Mouse (Mus musculus): ENCODE measurements around the gene Msrb2. TPM values are rescaled to one million over a fixed set of nuclear protein-coding genes. Genes with fewer than 3 reads are reported as not detected.

Gene Msrb2
- polyA plus RNA-seq, 1 experiment = 2.7 TPM

DNA sequence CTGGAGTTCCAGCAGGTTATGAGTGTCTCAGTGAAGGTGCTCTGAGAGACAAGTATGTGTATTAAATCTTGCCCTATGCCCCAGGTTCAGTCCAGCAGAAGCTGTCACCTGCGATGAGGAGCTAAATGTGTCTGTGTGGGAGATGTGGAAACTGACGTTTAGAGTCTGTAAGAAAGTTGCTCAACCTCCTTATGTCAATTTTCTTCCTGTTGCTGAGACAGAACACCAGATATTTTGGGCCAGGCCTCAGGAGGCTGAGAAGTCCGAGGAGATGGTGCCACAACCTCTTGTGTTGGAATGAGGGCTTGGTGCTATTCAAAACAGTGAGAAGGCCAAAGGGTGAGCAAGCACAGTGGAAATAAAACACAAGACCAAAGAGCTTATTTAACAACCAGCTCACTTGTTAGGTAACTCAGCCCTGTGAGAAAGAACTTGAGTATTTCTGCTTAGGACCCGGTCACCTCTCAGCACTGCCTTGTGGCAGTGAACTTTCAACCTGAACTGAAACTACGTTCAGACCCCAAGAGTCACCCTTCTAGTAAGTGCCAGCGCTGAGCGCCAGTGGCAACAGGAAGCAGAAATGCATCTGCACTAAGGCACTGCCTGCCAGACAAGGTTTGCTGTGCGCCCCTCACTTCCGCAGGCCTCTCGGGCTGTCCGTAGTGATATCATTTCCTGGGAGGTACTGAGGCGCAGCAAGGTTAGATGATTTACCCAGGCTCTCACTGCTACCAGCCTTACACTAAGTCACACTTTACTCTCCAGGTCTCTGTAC, 17.3 kb downstream of the Msrb2 start:
- Histone ChIP-seq H3ac (ENCODE audit: control insufficient read depth, insufficient read length, low read depth) (no peak overlapping the region), H3K4me3 (ENCODE audit: insufficient read depth, poor library complexity, severe bottlenecking) (no peak overlapping the region), H3K79me3 (ENCODE audit: low read depth) (no peaks in the 10 kb centered on the region), H3K36me3 (ENCODE audit: control insufficient read depth, insufficient read depth) (no peaks in the 10 kb centered on the region), H3K79me2 (ENCODE audit: control insufficient read depth, insufficient read depth) (no peaks in the 10 kb centered on the region), H3K27me3 (ENCODE audit: control insufficient read depth, insufficient read depth, insufficient read length) (no peaks in the 10 kb centered on the region)
- TF ChIP-seq MAX (IDR thresholded peaks at IDR 0.05) (no peak), CEBPB (IDR thresholded peaks at IDR 0.05; ENCODE audit: low read depth) (no peak), MYOG (IDR thresholded peaks at IDR 0.05; ENCODE audit: control insufficient read depth, extremely low read depth, insufficient read length) (no peak), USF1 (IDR thresholded peaks at IDR 0.05; ENCODE audit: low read depth) (no peak), FOSL1 (IDR thresholded peaks at IDR 0.05; ENCODE audit: insufficient read depth, low read length, poor library complexity, severe bottlenecking) (no peak), MYOD1 (IDR thresholded peaks at IDR 0.05; ENCODE audit: control insufficient read depth, insufficient read length, low read depth) (no peak), CTCF (IDR thresholded peaks at IDR 0.05; ENCODE audit: control insufficient read depth, insufficient read depth, insufficient read length) (no peak)

DNA sequence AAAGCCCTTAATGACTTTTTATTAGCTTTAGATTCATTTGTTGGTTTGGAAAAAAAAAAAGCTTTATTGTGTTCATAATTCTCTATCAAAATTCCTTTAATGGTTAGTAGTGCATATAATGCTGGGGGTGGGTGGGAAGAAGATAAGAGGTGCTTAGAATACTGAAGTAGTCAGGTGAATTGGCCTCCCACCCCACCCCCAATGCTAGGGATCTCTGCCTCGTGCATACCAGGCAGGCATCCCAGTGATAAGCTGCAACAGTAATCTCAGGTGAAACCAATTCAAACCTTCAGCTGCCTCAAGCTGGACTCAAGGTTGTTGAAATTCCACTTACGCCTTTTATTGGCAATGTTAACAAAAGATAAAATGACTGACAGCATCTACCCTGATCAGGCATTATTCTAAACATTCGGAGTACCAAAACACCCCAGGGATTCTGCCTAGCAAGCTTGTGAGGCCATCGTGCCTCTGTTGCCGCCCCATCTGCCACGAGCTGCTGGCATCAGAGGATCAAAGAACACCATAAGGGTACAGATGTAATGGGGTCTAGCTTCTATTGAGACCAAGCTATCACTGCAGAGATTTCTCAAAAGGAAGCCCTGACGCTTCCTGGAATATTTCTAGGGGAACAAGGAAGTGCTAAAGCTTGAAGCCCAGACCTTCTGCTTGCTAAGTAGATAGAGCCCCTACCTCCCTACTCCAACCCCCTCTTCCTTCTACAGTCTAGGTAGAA, 19.3 kb downstream of the Msrb2 start:
- no peak overlapping the region for H3K4me3 ChIP-seq (ENCODE audit: insufficient read depth, poor library complexity, severe bottlenecking)
- H3ac ChIP-seq (ENCODE audit: control insufficient read depth, insufficient read length, low read depth) = no peak overlapping the region
- H3K79me2 ChIP-seq (ENCODE audit: control insufficient read depth, insufficient read depth) = no peaks in the 10 kb centered on the region
- TF ChIP-seq CEBPB (IDR thresholded peaks at IDR 0.05; ENCODE audit: low read depth) (no peak), USF1 (IDR thresholded peaks at IDR 0.05; ENCODE audit: low read depth) (no peak), CTCF (IDR thresholded peaks at IDR 0.05; ENCODE audit: control insufficient read depth, insufficient read depth, insufficient read length) (no peak), MYOD1 (IDR thresholded peaks at IDR 0.05; ENCODE audit: control insufficient read depth, insufficient read length, low read depth) (no peak), MAX (IDR thresholded peaks at IDR 0.05) (no peak), MYOG (IDR thresholded peaks at IDR 0.05; ENCODE audit: control insufficient read depth, extremely low read depth, insufficient read length) (no peak), FOSL1 (IDR thresholded peaks at IDR 0.05; ENCODE audit: insufficient read depth, low read length, poor library complexity, severe bottlenecking) (no peak)
- H3K36me3 ChIP-seq (ENCODE audit: control insufficient read depth, insufficient read depth) = no peaks in the 10 kb centered on the region
- H3K79me3 ChIP-seq (ENCODE audit: low read depth) = no peaks in the 10 kb centered on the region
- H3K27me3 ChIP-seq (ENCODE audit: control insufficient read depth, insufficient read depth, insufficient read length) = no peaks in the 10 kb centered on the region

DNA sequence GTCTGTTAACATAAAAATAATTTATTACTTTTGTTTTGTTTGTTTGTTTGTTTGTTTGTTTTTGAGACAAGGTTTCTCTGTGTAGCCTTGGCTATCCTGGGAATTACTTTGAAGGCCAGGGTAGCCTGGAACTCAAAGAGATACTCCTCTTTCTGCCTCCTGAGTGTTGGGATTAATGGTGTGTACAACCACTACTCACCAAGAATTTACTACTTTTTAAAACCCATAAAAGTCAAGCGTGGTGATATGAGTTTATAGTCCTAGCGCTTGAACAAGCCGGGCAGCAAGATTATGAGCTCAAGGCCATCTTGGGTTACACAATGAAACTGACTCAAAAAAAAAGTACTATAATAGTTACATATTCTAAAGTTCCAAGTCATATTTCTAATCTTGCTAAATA, 20.4 kb downstream of the Msrb2 start:
- Histone ChIP-seq H3K79me2 (ENCODE audit: control insufficient read depth, insufficient read depth) (no peaks in the 10 kb centered on the region), H3K27me3 (ENCODE audit: control insufficient read depth, insufficient read depth, insufficient read length) (no peaks in the 10 kb centered on the region), H3ac (ENCODE audit: control insufficient read depth, insufficient read length, low read depth) (no peak overlapping the region), H3K4me3 (ENCODE audit: insufficient read depth, poor library complexity, severe bottlenecking) (no peak overlapping the region), H3K79me3 (ENCODE audit: low read depth) (no peaks in the 10 kb centered on the region), H3K36me3 (ENCODE audit: control insufficient read depth, insufficient read depth) (no peaks in the 10 kb centered on the region)
- TF ChIP-seq MAX (IDR thresholded peaks at IDR 0.05) (no peak), MYOD1 (IDR thresholded peaks at IDR 0.05; ENCODE audit: control insufficient read depth, insufficient read length, low read depth) (no peak), CEBPB (IDR thresholded peaks at IDR 0.05; ENCODE audit: low read depth) (no peak), USF1 (IDR thresholded peaks at IDR 0.05; ENCODE audit: low read depth) (no peak), FOSL1 (IDR thresholded peaks at IDR 0.05; ENCODE audit: insufficient read depth, low read length, poor library complexity, severe bottlenecking) (no peak), CTCF (IDR thresholded peaks at IDR 0.05; ENCODE audit: control insufficient read depth, insufficient read depth, insufficient read length) (no peak), MYOG (IDR thresholded peaks at IDR 0.05; ENCODE audit: control insufficient read depth, extremely low read depth, insufficient read length) (no peak)

DNA sequence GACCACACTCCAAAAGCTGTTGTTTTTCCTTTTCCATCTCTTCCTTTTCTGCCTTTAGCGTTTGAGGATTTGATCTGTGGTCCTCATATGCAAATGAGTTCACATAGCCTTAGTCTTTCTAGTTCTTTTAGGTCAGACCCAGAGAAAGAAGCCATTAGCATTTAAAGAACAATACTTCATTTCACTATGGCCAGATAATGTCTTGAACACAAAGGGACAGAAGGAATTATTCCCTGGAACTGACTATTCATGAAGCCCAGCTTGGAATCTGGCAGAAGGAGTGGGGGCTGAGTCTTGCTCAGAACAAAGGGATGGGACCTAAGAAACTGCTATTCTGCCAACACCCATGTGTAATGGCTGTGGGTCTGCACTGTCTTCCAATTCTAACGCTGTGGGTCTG, 21.6 kb downstream of the Msrb2 start:
- no peaks in the 10 kb centered on the region for H3K27me3 ChIP-seq (ENCODE audit: control insufficient read depth, insufficient read depth, insufficient read length)
- H3K79me2 ChIP-seq (ENCODE audit: control insufficient read depth, insufficient read depth) = no peaks in the 10 kb centered on the region
- no peaks in the 10 kb centered on the region for H3K79me3 ChIP-seq (ENCODE audit: low read depth)
- TF ChIP-seq CTCF (IDR thresholded peaks at IDR 0.05; ENCODE audit: control insufficient read depth, insufficient read depth, insufficient read length) (no peak), FOSL1 (IDR thresholded peaks at IDR 0.05; ENCODE audit: insufficient read depth, low read length, poor library complexity, severe bottlenecking) (no peak), CEBPB (IDR thresholded peaks at IDR 0.05; ENCODE audit: low read depth) (no peak), MAX (IDR thresholded peaks at IDR 0.05) (no peak), MYOD1 (IDR thresholded peaks at IDR 0.05; ENCODE audit: control insufficient read depth, insufficient read length, low read depth) (no peak), MYOG (IDR thresholded peaks at IDR 0.05; ENCODE audit: control insufficient read depth, extremely low read depth, insufficient read length) (no peak), USF1 (IDR thresholded peaks at IDR 0.05; ENCODE audit: low read depth) (no peak)
- H3K4me3 ChIP-seq (ENCODE audit: insufficient read depth, poor library complexity, severe bottlenecking) = no peak overlapping the region
- H3ac ChIP-seq (ENCODE audit: control insufficient read depth, insufficient read length, low read depth) = no peak overlapping the region
- no peaks in the 10 kb centered on the region for H3K36me3 ChIP-seq (ENCODE audit: control insufficient read depth, insufficient read depth)

DNA sequence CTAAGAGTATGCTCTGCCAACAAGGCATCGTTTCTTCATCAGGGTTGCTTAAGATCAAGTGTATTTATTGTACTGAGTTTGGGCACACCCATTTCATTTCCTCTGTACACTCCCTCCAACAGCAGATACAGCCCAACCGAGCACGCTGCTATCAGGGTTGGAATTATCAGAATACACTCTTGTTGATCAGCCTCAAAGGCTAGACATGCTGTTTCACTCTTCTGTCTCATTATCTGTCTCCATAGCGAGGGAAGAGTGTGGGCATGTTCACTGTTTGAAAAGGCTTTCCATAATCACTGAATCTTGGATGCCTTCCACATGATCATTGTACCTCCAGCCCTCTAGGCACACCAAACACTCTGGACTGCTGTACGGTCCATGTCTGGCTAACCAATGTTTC, 34.2 kb downstream of the Msrb2 start:
- H3K79me2 ChIP-seq (ENCODE audit: control insufficient read depth, insufficient read depth) = no peaks in the 10 kb centered on the region
- no peaks in the 10 kb centered on the region for H3K79me3 ChIP-seq (ENCODE audit: low read depth)
- H3K4me3 ChIP-seq (ENCODE audit: insufficient read depth, poor library complexity, severe bottlenecking) = no peak overlapping the region
- H3K27me3 ChIP-seq (ENCODE audit: control insufficient read depth, insufficient read depth, insufficient read length) = no peaks in the 10 kb centered on the region
- TF ChIP-seq MYOG (IDR thresholded peaks at IDR 0.05; ENCODE audit: control insufficient read depth, extremely low read depth, insufficient read length) (no peak), FOSL1 (IDR thresholded peaks at IDR 0.05; ENCODE audit: insufficient read depth, low read length, poor library complexity, severe bottlenecking) (no peak), CEBPB (IDR thresholded peaks at IDR 0.05; ENCODE audit: low read depth) (no peak), USF1 (IDR thresholded peaks at IDR 0.05; ENCODE audit: low read depth) (no peak)
- H3K36me3 ChIP-seq (ENCODE audit: control insufficient read depth, insufficient read depth) = no peaks in the 10 kb centered on the region
- H3ac ChIP-seq (ENCODE audit: control insufficient read depth, insufficient read length, low read depth) = no peak overlapping the region

Measured in C2C12 (cell line).